Mouse (Mus musculus): ENCODE results near the gene Ccnl1. TPM values are rescaled to one million over a fixed set of nuclear protein-coding genes. Genes with fewer than 3 reads are reported as not detected.

The Ccnl1 gene
- polyA plus RNA-seq, 1 experiment from 2014 or later = 81.6 TPM

- H3K9ac ChIP-seq (ENCODE audit: low read depth, low read length) = no peak overlapping the region
- ATAC-seq = no peak
- H3K4me3 ChIP-seq (ENCODE audit: low read length) = no peak overlapping the region
- no peak overlapping the region for H3K4me2 ChIP-seq (ENCODE audit: low read depth, low read length)
- H3K9me3 ChIP-seq (ENCODE audit: control insufficient read depth, low read length) = no peaks in the 10 kb centered on the region
- H3K4me1 ChIP-seq (ENCODE audit: control insufficient read depth, insufficient read depth, low read length) = no peaks in the 10 kb centered on the region
- no peak overlapping the region for H3K27ac ChIP-seq (ENCODE audit: low read length)
- 56% methylated on average over 8 of the region's 8 CpGs for WGBS
- H3K27me3 ChIP-seq (replicated peaks; ENCODE audit: control insufficient read depth, insufficient read depth, low read length) = no peaks in the 10 kb centered on the region
- H3K36me3 ChIP-seq (ENCODE audit: control insufficient read depth, insufficient read depth, low read length) = no peaks in the 10 kb centered on the region
Observed at GRCm38 (mm10) chr3:65898598-65899278, 59.3 kb downstream of the Ccnl1 start.

DNA sequence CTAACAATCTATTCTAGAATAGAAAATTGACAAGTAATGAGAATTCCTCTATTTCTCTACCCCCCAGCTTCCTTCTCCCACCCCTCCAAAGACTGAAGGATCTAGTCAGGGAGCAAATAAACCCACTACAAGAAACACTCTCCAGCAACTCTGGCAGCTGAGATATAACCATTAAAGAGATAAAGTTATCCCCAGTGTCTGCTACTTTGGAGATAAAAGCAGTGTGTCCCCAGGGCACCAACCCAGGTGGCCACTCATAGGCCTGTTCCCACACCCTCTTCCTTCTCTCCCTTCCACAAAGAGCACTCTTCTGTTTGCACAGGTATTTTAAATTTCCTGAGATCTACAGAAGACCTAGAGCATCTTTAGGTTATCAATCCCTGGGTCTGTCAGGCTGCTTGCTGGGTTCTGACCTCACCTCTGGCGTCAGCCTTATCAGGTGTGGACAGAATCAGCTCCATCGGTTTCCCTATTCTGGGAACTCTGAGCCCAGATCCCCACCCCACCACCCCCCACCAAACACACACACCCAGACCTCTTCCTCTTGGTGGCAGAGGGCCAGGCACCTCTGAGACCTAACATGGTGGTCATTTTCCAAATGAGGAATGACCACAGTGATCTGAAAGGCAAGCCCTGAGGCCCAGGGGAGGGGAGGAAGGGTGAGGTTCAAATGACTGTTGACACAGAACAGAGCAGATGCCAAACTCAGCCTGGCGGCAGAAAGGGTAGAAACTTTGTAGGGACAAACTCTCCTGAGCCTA lies 60.6 kb downstream of the Ccnl1 start:
- Histone ChIP-seq H3K4me2 (ENCODE audit: low read depth, low read length) (no peak overlapping the region), H3K4me1 (ENCODE audit: control insufficient read depth, insufficient read depth, low read length) (no peaks in the 10 kb centered on the region), H3K4me3 (ENCODE audit: low read length) (no peak overlapping the region), H3K9me3 (ENCODE audit: control insufficient read depth, low read length) (no peaks in the 10 kb centered on the region), H3K36me3 (ENCODE audit: control insufficient read depth, insufficient read depth, low read length) (no peaks in the 10 kb centered on the region), H3K27ac (ENCODE audit: low read length) (no peak overlapping the region), H3K27me3 (replicated peaks; ENCODE audit: control insufficient read depth, insufficient read depth, low read length) (no peaks in the 10 kb centered on the region), H3K9ac (ENCODE audit: low read depth, low read length) (no peak overlapping the region)
- ATAC-seq = no peak
- 36% methylated on average over 3 of the region's 3 CpGs for WGBS
